Mouse (Mus musculus): Measurements from ENCODE around the gene Gm20425.
"Not testable (repeated sequence)": the region's sequence is repeated elsewhere in the genome, so short reads cannot be mapped to it uniquely, and the experiment has no call there.

The Gm20425 gene

GRCm38 (mm10) chr9:103155158-103155557 lies 74.9 kb downstream of the Gm20425 start:
- not testable (repeated sequence) for DNase-seq (ENCODE audit: extremely low spot score, low read depth, low spot score)

DNA sequence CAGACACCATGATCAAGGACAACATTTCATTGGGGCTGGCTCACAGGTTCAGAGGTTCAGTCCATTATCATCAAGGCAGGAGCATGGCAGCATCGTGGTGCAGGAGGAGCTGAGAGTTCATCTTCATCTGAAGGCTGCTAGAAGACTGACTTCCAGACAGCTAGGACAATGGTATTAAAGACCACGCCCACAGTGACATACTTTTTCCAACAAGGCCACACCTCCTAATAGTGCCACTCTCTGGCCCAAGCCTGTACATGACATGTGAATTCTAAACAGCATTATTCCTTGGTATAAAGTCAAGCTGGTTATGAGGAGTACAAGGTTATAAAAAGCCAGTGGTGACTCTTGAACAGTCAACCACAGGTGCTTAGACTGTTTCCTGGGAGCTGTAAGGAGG lies 75.5 kb downstream of the Gm20425 start:
- no peak for DNase-seq (ENCODE audit: extremely low spot score, low read depth, low spot score)

- DNase-seq (ENCODE audit: extremely low spot score, low read depth, low spot score), result no peak
These were observed 76.8 kb downstream of the Gm20425 start for GRCm38 (mm10) chr9:103153286-103153685.

DNA sequence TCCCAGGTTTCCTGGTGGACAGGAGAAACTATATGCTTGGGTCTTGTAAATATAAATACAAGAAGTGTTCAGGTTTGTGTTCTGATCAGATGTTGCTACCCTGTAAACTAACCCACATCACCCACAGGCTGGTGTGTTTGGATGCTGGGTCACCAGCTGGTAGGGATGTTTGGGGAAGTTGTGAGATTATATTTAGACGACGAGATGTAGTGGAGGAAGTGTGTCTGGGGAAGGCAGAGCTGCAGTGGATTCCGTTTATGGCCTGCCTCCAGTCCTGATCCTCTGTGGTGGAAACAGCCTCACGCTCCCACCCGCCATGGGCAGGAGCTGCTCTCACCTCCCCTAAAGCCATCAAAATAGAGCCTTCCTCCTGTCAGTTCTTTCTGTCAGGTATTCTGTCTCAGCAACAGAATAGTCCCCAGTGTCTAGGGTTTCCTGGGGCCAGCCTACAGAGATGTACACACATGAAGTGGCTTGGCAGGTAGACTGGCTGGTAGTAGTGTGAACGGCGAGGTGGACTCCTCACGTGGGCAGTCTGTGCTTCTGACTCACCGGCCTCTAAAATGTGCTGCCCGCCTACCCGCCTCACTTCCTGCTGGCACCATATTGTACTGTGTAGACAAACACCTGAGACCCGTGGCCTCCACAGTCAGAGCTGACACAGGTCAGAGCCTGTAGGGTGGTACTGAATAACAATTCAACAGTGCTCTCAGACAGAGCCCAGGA lies 80.9 kb downstream of the Gm20425 start:
- DNase-seq (ENCODE audit: extremely low spot score, low read depth, low spot score), result no peak

- no peak for DNase-seq (ENCODE audit: extremely low spot score, low read depth, low spot score)
These were observed 83.0 kb downstream of the Gm20425 start for GRCm38 (mm10) chr9:103147103-103147502.

GRCm38 (mm10) chr9:103146703-103147102 lies 83.4 kb downstream of the Gm20425 start:
- DNase-seq (ENCODE audit: extremely low spot score, low read depth, low spot score), result no peak

- DNase-seq (ENCODE audit: extremely low spot score, low read depth, low spot score), result no peak
These were observed 83.8 kb downstream of the Gm20425 start for GRCm38 (mm10) chr9:103146257-103146656.

DNA sequence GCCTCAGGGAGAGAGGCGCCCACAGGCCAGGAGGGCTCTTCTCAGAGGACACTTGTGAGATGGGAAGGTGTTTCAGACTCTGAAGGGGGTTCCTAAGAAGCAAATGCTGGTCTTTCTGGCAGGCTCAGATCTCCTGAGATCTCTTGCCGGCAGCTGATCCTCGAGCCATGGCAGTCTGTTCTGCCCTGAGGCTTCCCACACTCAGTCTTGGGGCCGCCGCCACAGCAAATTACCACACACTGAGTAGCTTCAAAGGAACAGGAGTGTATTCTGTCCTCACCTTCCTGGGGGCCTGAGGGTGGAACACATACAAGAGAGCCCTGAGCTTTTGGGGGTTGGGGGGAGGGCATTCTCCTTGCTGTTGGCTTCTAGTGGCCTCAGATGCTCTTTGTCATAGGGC lies 84.8 kb downstream of the Gm20425 start:
- DNase-seq (ENCODE audit: extremely low spot score, low read depth, low spot score), result no peak

GRCm38 (mm10) chr9:103143881-103144280 lies 86.2 kb downstream of the Gm20425 start:
- DNase-seq (ENCODE audit: extremely low spot score, low read depth, low spot score), result no peak

DNA sequence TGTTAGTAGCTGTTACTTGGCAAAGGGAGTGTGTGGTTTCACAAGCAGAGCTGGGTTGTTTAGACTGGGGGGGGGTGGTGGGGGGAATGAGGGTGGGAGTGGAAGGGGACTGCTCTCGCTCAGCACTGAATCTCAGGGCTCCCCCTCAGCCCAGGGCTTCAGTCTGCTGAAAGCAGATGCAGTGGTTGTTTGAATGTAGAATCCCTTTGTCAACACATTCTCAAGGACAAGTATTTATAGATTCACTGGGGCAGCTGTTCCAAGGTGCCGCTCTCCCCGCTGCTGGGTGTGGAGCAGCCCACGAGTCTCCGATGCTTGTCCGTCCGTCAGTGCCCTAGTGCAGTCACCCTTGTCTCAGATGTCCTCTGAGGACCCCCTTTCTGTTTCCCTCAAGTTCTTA lies 88.8 kb downstream of the Gm20425 start:
- DNase-seq (ENCODE audit: extremely low spot score, low read depth, low spot score), result no peak

- no peak for DNase-seq (ENCODE audit: extremely low spot score, low read depth, low spot score)
These were observed 89.7 kb downstream of the Gm20425 start for GRCm38 (mm10) chr9:103140384-103140783.

Measured in hindlimb bud, embryonic 11.5 days (tissue).